Mouse (Mus musculus) embryonic stem cell, embryonic (primary cell): ENCODE data around the gene B3gnt3.

Source experiments
- CTCF ChIA-PET, 4 experiments: fragments of 300-600 bp in 2 of 4; fragments of 350-600 bp in 2 of 4; sonication (Branson Sonifier 250); formaldehyde crosslinking; loops; one replicate each; lab custom pipeline; 2022; ENCODE audit warnings: inconsistent platforms in 2 of 4; lab: Charles Lee
- POLR2A ChIA-PET, 4 experiments: fragments of 300-600 bp in 2 of 4; fragments of 350-600 bp in 2 of 4; sonication (Branson Sonifier 250); formaldehyde crosslinking; loops; one replicate each; lab custom pipeline; 2022; ENCODE audit warnings: antibody characterized with exemption in 4 of 4, inconsistent platforms in 1 of 4; lab: Charles Lee

B3gnt3 gene

GRCm38 (mm10) chr8:71676803-71677202 lies 24.8 kb downstream of the B3gnt3 start:
- ChIA-PET CTCF (interaction anchor here in 1 of 4 experiments (0.6 to 2.6 kb wide), 5 partner anchors 9 to 1828 kb away, joined by 3 to 8 read pairs (median 4); no protein-coding TSS in a partner anchor), POLR2A (interaction anchor here in 3 of 4 experiments (0.6 to 6.3 kb wide), 25 partner anchors 9 to 980 kb away, joined by 3 to 38 read pairs (median 5); partner anchors contain the start of genes Slc27a1 (in 3 of the 3), Colgalt1 (in 1 of the 3) and Insl3 (in 1 of the 3))

GRCm38 (mm10) chr8:71676020-71676741 lies 25.4 kb downstream of the B3gnt3 start, which contains the start of gene Jak3:
TSS of gene Jak3 (plus strand) at chr8:71676296.
- ChIA-PET CTCF (interaction anchor here (0.5 to 2.6 kb wide), 12 partner anchors 9 to 1828 kb away, joined by 3 to 8 read pairs (median 4); partner anchors contain the start of gene Rab3a (in 1 of the 4)), POLR2A (interaction anchor here in 3 of 4 experiments (0.6 to 6.3 kb wide), 27 partner anchors 10 to 980 kb away, joined by 3 to 38 read pairs (median 4); partner anchors contain the start of genes Colgalt1 (in 2 of the 3), Insl3 (in 2 of the 3) and Slc27a1 (in 2 of the 3))

- ChIA-PET CTCF (interaction anchor here (0.5 to 2.6 kb wide), 8 partner anchors 10 to 1064 kb away, joined by 3 to 8 read pairs (median 4); partner anchors contain the start of gene Rab3a (in 1 of the 4)), POLR2A (interaction anchor here in 3 of 4 experiments (0.6 to 6.3 kb wide), 23 partner anchors 9 to 846 kb away, joined by 3 to 38 read pairs (median 4); partner anchors contain the start of genes Insl3 (in 2 of the 3), Slc27a1 (in 2 of the 3) and Colgalt1 (in 1 of the 3))
Observed at GRCm38 (mm10) chr8:71675456-71676019, 26.1 kb downstream of the B3gnt3 start.

DNA sequence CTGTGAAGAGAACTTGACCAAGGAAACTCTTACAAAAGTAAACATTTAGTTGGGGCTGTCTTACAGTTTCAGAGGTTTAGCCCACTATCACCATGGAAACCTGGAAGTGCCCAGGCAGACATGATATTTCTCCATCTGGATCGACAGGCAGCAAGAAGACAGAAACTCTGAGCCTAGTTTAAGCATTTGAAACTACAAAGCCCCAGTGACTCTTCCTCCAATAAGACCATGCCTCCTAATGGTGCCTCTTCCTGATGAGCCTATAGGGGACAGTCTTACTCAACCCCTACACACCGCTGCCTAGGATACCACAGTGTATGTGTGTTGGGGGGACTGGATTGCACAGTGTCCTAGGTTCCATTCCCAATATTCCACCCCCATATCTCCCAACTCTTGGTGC lies 27.5 kb downstream of the B3gnt3 start:
- CTCF ChIA-PET, result interaction anchor here in 1 of 4 experiments (0.6 kb wide), 2 partner anchors 13 to 179 kb away, joined by 5 to 9 read pairs; no protein-coding TSS in a partner anchor
- POLR2A ChIA-PET, result interaction anchor here in 2 of 4 experiments (1.7 to 4.5 kb wide), 3 partner anchors 12 to 45 kb away, joined by 3 to 25 read pairs (median 23); partner anchors contain the start of gene Insl3 (in 1 of the 2)

- CTCF ChIA-PET, result no interaction called here
- POLR2A ChIA-PET, result interaction anchor here in 2 of 4 experiments (0.7 to 4.6 kb wide), 9 partner anchors 9 to 103 kb away, joined by 3 to 38 read pairs (median 3); partner anchors contain the start of genes B3gnt3 (in 1 of the 2) and Slc27a1 (in 1 of the 2)
Observed at GRCm38 (mm10) chr8:71672168-71672735, 29.3 kb downstream of the B3gnt3 start.

- POLR2A ChIA-PET, result interaction anchor here (0.8 to 7.2 kb wide), 23 partner anchors 8 to 647 kb away, joined by 3 to 45 read pairs (median 5); partner anchors contain the start of genes B3gnt3 (in 1 of the 4), Colgalt1 (in 1 of the 4), Klf2 (in 1 of the 4) and Pgls (in 1 of the 4)
- CTCF ChIA-PET, result interaction anchor here in 3 of 4 experiments (0.6 to 1.6 kb wide), 3 partner anchors 14 to 153 kb away, joined by 4 to 7 read pairs (median 5); partner anchors contain the start of gene B3gnt3 (in 1 of the 3)
Observed at GRCm38 (mm10) chr8:71671549-71671965, 30.0 kb downstream of the B3gnt3 start, which contains the start of gene Unc13a. TSS of gene Unc13a (minus strand) at chr8:71671757.

GRCm38 (mm10) chr8:71670621-71671548 lies 30.7 kb downstream of the B3gnt3 start:
- POLR2A ChIA-PET, result interaction anchor here (0.5 to 7.2 kb wide), 49 partner anchors 9 to 977 kb away, joined by 3 to 45 read pairs (median 4); partner anchors contain the start of genes B3gnt3 (in 2 of the 4), Colgalt1 (in 2 of the 4), Slc27a1 (in 2 of the 4) and Dda1 (in 1 of the 4)
- CTCF ChIA-PET, result interaction anchor here (0.6 to 1.8 kb wide), 14 partner anchors 10 to 1175 kb away, joined by 3 to 8 read pairs (median 4); partner anchors contain the start of genes B3gnt3 (in 1 of the 4) and Fcho1 (in 1 of the 4)

DNA sequence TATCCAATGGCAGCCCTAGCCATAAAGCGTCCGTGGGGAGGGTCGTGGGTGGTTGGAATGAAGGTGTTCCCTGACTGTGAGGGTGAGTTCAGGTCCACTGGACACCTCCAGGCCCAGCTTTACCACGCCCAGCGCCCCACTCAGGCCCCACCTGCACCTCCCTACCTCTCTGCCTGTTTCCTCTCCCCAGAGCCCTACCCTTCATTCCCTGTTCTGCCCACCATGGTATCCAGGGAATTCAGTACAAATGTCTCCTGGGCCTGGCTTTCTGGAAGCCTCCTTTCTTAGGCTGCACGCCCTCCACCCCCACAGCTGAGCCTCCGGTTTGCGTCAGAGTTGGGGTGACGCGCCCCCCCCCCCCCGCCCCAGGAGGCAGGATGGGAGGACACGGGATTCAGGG lies 31.4 kb downstream of the B3gnt3 start:
- POLR2A ChIA-PET, result interaction anchor here (0.5 to 7.2 kb wide), 46 partner anchors 8 to 976 kb away, joined by 3 to 45 read pairs (median 4); partner anchors contain the start of genes B3gnt3 (in 2 of the 4), Colgalt1 (in 2 of the 4), Slc27a1 (in 2 of the 4) and Dda1 (in 1 of the 4)
- CTCF ChIA-PET, result interaction anchor here in 3 of 4 experiments (0.6 to 1.8 kb wide), 11 partner anchors 9 to 1174 kb away, joined by 3 to 7 read pairs (median 3); partner anchors contain the start of genes B3gnt3 (in 1 of the 3) and Fcho1 (in 1 of the 3)

GRCm38 (mm10) chr8:71668220-71668975 lies 33.2 kb downstream of the B3gnt3 start:
- ChIA-PET POLR2A (interaction anchor here in 3 of 4 experiments (0.6 to 7.2 kb wide), 19 partner anchors 11 to 666 kb away, joined by 3 to 45 read pairs (median 5); partner anchors contain the start of genes Colgalt1 (in 2 of the 3), Tmem221 (in 2 of the 3), Klf2 (in 1 of the 3) and Slc27a1 (in 1 of the 3)), CTCF (interaction anchor here in 1 of 4 experiments (0.5 kb wide), 1 partner anchor 13 kb away, joined by 3 read pairs; no protein-coding TSS in a partner anchor)

- POLR2A ChIA-PET, result interaction anchor here in 3 of 4 experiments (0.6 to 7.2 kb wide), 15 partner anchors 9 to 309 kb away, joined by 3 to 45 read pairs (median 5); partner anchors contain the start of genes Colgalt1 (in 2 of the 3), Tmem221 (in 2 of the 3) and Jak3 (in 1 of the 3)
Observed at GRCm38 (mm10) chr8:71667256-71667655, 34.3 kb downstream of the B3gnt3 start.

GRCm38 (mm10) chr8:71666855-71667254 lies 34.7 kb downstream of the B3gnt3 start:
- CTCF ChIA-PET, result interaction anchor here in 1 of 4 experiments (0.8 kb wide), 1 partner anchor 37 kb away, joined by 3 read pairs; no protein-coding TSS in a partner anchor
- POLR2A ChIA-PET, result interaction anchor here in 3 of 4 experiments (0.6 to 7.2 kb wide), 20 partner anchors 10 to 874 kb away, joined by 3 to 45 read pairs (median 7); partner anchors contain the start of genes Colgalt1 (in 3 of the 3), Jak3 (in 1 of the 3), Slc27a1 (in 1 of the 3) and Tmem221 (in 1 of the 3)

More at GRCm38 (mm10) chr8:71667256-71667655, 34.3 kb downstream of the B3gnt3 start:
- CTCF ChIA-PET, result interaction anchor here in 2 of 4 experiments (0.6 to 0.8 kb wide), 2 partner anchors 38 to 251 kb away, joined by 3 to 4 read pairs; no protein-coding TSS in a partner anchor

DNA sequence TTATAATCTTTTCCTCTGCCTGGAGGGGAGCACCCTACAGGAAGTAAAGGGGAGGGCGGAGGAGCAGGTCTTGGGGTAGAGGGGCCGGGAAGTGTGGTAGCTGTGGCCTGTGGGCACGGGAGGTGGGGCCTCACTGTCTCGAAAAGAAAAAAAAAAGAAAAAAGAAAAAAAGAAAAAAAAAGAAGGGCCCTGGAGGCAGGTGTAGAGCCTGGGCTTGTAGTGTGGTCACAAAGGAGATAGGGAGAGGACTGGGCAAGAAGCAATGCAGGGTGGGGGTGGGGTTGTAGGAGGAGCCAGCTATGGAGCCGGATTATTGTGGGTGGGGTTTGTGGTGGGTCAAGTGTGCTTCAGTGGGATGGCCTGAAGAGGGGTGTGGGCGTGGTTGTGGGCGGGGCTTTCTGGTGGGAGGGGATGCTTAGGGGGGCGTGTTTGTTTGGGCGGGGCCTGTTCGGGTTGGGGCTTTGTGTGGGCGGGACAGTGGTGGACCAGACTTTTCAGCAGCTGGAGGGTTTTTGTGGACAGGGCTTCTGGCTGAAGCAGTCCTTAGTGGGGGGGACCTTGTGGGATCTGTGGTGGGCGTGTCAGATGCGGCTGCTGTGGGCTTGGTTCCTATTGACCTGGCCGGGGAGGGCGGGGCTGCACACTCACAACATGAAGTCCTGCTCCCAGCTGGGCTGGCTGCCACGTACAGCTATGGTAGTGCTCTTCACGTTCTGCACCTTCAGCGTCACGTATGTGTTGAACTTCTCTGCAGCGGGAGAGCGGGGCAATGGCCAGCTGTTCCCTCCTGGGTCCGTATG lies 36.1 kb downstream of the B3gnt3 start:
- CTCF ChIA-PET, result interaction anchor here in 3 of 4 experiments (0.6 to 2.1 kb wide), 38 partner anchors 10 to 1507 kb away, joined by 3 to 15 read pairs (median 4); partner anchors contain the start of genes B3gnt3 (in 1 of the 3), Colgalt1 (in 1 of the 3), Fcho1 (in 1 of the 3) and Jak3 (in 1 of the 3)
- POLR2A ChIA-PET, result interaction anchor here in 3 of 4 experiments (0.6 to 7.2 kb wide), 66 partner anchors 10 to 1077 kb away, joined by 3 to 45 read pairs (median 4); partner anchors contain the start of genes Colgalt1 (in 3 of the 3), Slc27a1 (in 3 of the 3), Fcho1 (in 2 of the 3) and Jak3 (in 2 of the 3)
